Mouse (Mus musculus): ENCODE measurements at regions not wholly inside any gene's neighbourhood (a gene's known extent, or its start where the extent isn't known, plus 50 kb on each side); places are given as distances from the start of the nearest gene placed in this dataset.

DNA sequence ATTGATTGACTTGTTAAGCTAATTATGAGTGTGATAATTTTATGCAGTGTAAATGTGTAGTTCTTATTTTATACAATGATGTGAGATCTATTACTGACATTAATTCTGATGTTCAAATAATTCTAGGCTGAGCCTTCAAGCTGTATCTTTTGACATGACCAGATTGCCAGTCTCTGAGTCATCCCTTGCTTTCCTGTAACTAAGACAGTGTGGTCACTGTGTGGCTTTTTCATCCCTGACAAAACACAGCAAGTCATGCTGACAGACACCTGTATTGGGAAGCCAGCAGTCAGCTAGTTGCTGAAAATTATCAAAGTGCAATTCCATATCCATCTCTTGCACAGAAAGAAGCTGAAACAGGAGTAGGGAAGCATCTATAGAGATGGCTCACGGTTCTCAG lies 54.4 kb upstream of the Eepd1 start:
- no peaks in the 10 kb centered on the region for H3K36me3 ChIP-seq
- no peak overlapping the region for H3K4me2 ChIP-seq (replicated peaks)
- no peak overlapping the region for H3K27ac ChIP-seq
- WGBS, result 82% methylated on average over 1 of the region's 1 CpGs
- H3K9ac ChIP-seq (replicated peaks), result no peak overlapping the region
- no peaks in the 10 kb centered on the region for H3K9me3 ChIP-seq
- H3K4me3 ChIP-seq (replicated peaks), result no peak overlapping the region
- H3K27me3 ChIP-seq, result no peaks in the 10 kb centered on the region
- no peaks in the 10 kb centered on the region for H3K4me1 ChIP-seq (replicated peaks)
- ATAC-seq, result no peak

DNA sequence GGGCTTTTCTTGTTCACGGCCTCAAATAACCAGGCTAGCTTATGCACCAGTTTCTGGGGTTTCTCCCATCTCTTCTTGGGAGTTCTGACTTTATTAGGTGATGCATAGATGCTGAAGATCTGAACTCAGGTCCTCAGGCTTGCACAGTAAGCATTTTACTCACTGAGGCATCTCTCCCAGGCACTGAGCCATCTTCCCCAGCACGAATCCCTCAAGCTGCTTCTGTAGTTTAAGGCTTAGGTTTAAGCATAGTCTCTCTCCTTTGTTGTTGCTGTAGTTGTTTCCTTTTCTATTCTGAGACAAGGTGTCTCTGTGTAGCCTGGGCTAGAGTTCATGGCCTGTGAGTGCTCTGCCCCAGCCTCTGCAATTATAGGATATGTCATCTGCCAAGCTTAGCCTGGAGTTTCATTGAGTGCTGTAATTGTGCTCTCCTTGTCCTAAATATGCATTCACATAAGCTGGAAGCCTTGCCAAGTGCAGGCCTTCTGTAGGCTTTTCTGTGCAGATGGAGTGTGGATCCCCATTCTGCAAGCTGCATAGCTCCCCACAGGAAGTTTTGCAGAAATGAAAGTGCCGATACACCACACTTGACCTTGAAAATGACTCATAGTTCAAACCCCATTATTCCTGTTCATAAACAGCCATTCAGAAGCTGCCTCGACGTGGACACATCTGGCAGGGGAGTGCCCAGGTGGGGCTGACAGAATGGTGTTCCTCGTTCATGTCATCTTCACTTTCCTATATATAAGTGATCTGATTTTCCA lies 51.7 kb upstream of the Eepd1 start:
- H3K27me3 ChIP-seq, result no peaks in the 10 kb centered on the region
- no peak for ATAC-seq
- no peak overlapping the region for H3K4me2 ChIP-seq (replicated peaks)
- no peak overlapping the region for H3K27ac ChIP-seq
- H3K9me3 ChIP-seq, result no peaks in the 10 kb centered on the region
- 88% methylated on average over 6 of the region's 6 CpGs for WGBS
- no peak overlapping the region for H3K9ac ChIP-seq (replicated peaks)
- no peak overlapping the region for H3K4me3 ChIP-seq (replicated peaks)
- H3K36me3 ChIP-seq, result no peaks in the 10 kb centered on the region
- H3K4me1 ChIP-seq (replicated peaks), result no peaks in the 10 kb centered on the region

All from midbrain, embryonic 13.5 days (tissue).